Mouse (Mus musculus) testis, adult 2 months (tissue): Measurements from ENCODE around the gene Chd6. TPM values are rescaled to one million over a fixed set of nuclear protein-coding genes. Genes with fewer than 3 reads are reported as not detected.

ENCODE experiments used
- H3K27ac ChIP-seq: fragments of 200-500 bp; 2 replicates; pipeline ENCODE4 v1.5.1; 2012; ENCODE audit warnings: low read depth, low read length; ENCODE audit not compliant: control insufficient read depth, insufficient read depth
- H3K27me3 ChIP-seq: fragments of 200-500 bp; 2 replicates; pipeline ENCODE4 v1.6.1; 2012; ENCODE audit warnings: mild to moderate bottlenecking, low read length, moderate library complexity; ENCODE audit not compliant: control insufficient read depth, insufficient read depth
- H3K36me3 ChIP-seq: fragments of 200-500 bp; 2 replicates; pipeline ENCODE4 v1.6.1; 2012; ENCODE audit warnings: mild to moderate bottlenecking, low read length; ENCODE audit not compliant: control insufficient read depth, insufficient read depth
- H3K4me1 ChIP-seq: fragments of 200-500 bp; 2 replicates; pipeline ENCODE4 v1.6.1; 2012; ENCODE audit warnings: low read length; ENCODE audit not compliant: control insufficient read depth, insufficient read depth
- H3K4me3 ChIP-seq: fragments of 200-500 bp; 2 replicates; pipeline ENCODE4 v1.5.1; 2012; ENCODE audit warnings: low read depth, mild to moderate bottlenecking, low read length, moderate library complexity, mixed read lengths; ENCODE audit not compliant: control insufficient read depth
- CTCF ChIP-seq: fragments of 200-500 bp; IDR thresholded peaks from 2 replicates; pipeline ENCODE4 v1.5.1; 2012; ENCODE audit warnings: low read depth, mild to moderate bottlenecking, inconsistent platforms, low read length, moderate library complexity; ENCODE audit not compliant: control insufficient read depth, insufficient read depth, insufficient replicate concordance
- POLR2A ChIP-seq: fragments of 200-500 bp; IDR thresholded peaks from 2 replicates; pipeline ENCODE4 v1.6.1; 2012; ENCODE audit warnings: low read depth, mild to moderate bottlenecking, inconsistent platforms, low read length, moderate library complexity; ENCODE audit not compliant: control insufficient read depth
- polyA plus RNA-seq: library from polyadenylated mRNA; depleted of rRNA; stranded (reverse); fragments of >200 nt; gene quantifications from 2 replicates; pipeline ENCODE4 v1.2.3, GENCODE M21; 2012; rRNA removed

The Chd6 gene
- 3.3 TPM in 2 replicates for polyA plus RNA-seq

DNA sequence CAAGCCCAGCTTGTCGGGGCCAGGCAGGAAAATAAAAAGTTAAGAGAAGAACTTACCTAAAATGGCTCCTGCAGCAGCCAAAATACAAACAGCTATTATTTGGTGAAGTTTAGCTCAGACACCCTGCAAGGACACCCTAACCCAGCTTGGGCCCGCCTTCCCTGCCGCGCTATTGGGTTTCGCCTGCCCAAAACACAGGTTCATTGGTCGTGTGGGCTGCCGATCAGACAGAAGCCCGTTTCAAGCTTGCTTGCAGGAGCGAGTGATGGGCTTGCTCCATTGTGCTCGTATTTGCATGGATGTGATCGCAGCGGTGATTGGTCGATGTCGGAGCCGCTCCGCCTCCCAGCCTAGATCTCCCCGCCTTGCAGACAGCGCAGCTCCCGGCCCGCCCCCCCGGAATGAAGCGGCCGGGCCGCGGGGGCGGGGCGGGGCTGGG lies at the start of gene Chd6:
Gene Chd6 (minus strand): TSS at position 143 of the 439 bp plus-strand sequence.
- Histone ChIP-seq H3K27me3 (no peaks in the 10 kb centered on the region), H3K4me3 (peak within 1 kb of the TSS; percentile 85)
- no peak for TF ChIP-seq CTCF
- peak; percentile 32; the same call in 1 of the 2 replicates for TF ChIP-seq POLR2A

DNA sequence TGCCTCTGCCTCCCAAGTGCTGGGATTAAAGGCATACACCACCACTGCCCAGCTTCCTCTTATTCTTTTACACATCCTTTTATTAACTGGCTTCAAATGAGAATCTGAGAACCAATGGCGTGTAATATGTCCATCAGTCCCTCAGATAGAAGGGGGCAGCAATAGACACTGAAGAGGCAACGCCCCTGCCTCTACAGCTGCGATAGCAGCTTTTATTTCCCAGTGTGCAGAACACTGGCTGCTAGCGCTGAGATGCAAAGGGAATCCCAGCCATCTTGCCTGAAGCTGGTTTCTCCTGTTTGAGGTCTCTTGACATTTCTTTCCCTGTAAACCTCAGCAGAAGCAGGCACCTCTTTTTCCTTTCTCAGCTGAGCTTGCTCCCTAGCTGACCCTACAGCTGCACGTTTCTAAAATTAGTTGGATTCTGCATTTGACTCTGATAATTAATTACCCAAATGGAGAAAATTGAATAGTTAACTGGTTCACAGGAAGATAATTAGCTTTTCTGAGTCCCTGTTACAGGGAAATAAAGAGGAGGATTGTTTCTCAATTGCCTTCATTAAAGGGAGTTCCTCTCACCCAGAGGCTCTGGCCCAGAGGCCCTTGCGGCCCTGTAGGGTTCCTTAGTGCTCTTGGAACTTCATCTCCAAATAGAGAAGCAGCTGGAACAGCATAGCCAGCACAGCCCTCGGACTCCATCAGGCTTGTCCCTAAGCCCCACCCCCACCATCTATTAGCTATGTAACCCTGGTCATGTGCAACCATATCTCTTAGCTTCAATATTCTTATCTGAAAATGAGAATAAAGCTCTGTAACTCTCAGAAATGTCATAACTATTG lies 41.3 kb upstream of the Chd6 start:
- H3K4me3 ChIP-seq = no peak overlapping the region
- H3K36me3 ChIP-seq = no peaks in the 10 kb centered on the region
- H3K27ac ChIP-seq = no peak overlapping the region
- TF ChIP-seq POLR2A = no peak
- no peak for TF ChIP-seq CTCF
- H3K27me3 ChIP-seq = no peaks in the 10 kb centered on the region
- H3K4me1 ChIP-seq = peaks cover 4% of the 10 kb centered on the region

More for the DNA sequence above, at the start of gene Chd6:
- Histone ChIP-seq H3K27ac (peak within 1 kb of the TSS; percentile 87), H3K4me1 (no peaks in the 10 kb centered on the region), H3K36me3 (no peaks in the 10 kb centered on the region)

DNA sequence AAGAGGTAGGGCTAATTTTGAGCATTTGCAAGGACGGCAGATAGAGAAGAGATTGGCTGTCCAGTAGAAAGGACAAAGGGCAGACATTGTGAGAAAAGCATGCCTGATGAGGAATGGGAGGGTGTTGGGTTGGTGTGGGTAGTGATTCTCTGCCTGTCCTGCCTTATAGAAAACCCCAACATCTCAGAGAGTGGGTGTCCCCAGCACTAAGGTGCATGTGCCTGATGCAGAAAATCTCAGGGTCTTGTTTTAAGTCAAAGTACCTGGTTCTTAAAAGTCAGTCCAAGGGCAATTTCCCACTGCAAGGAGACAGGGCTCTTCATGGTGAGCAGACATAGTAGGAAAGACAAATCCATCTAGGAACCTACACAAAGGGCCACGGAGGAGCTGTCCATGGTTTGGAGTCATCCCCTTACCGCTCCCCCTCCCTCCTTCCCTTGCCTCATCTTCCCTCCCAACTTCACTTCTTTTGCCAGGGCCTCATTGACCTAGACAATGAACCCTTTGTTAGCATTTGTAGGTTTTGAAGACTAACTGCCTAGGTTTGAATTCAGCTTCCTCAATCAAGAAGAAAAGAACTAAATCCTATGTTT lies 39.6 kb upstream of the Chd6 start:
- Histone ChIP-seq H3K27ac (no peak overlapping the region), H3K4me3 (no peak overlapping the region), H3K36me3 (no peaks in the 10 kb centered on the region), H3K27me3 (no peaks in the 10 kb centered on the region), H3K4me1 (no peaks in the 10 kb centered on the region)
- TF ChIP-seq CTCF (no peak), POLR2A (no peak)

DNA sequence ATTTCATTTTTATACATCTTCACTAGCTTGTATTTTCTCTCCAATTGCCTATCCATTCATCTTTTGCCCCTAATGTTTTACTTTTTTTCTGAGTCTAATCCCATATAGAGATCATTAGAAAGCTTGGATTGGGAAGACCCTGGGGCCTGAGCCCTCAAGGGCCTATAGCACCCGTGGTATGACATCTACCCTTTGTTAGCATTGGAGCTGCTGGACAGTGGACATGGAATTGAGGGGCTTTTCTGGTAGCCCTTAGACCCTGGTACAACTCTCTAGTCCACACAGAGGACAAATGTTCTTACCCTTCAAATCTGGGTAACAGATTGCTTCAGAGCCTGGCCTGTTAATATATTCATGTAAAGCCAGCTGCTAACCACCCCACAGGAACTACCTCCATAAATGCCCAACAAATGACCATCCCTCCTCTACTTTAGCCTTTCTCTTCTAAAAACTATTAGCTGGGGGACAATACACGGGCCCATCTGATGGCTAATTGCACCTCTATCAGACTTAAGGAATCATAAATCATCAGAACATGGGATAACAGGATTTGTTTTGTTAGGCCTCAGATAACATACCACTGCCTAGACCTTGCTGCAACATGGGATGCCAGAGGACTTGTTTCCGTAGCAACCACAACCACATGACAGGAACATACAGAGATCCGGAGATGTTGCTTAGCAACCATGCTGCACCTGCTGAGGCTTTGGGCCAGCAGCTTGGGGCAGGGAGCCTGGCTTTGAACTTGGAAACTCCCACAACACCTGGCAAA lies 39.0 kb upstream of the Chd6 start:
- H3K27ac ChIP-seq = no peak overlapping the region
- H3K4me1 ChIP-seq = no peaks in the 10 kb centered on the region
- no peak overlapping the region for H3K4me3 ChIP-seq
- TF ChIP-seq CTCF (no peak), POLR2A (no peak)
- no peaks in the 10 kb centered on the region for H3K27me3 ChIP-seq
- H3K36me3 ChIP-seq = no peaks in the 10 kb centered on the region

DNA sequence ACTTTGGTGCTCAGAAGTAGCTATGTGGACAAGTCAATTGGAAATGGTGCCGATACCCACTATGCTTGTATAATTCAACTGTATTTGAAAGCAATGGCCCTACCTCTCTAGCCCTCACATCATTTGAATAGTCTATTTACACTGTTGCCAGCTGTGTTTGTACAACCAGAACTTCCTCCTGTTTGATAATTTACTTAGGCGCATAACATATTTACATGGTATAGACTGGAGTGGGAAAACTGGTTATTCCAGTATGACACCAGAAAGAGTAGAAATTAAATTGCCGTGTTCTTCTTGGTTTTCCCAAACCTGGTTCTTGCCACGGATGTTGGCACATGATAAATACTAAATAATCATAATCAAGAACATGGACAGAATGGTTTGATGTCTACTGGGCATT lies 35.9 kb upstream of the Chd6 start:
- TF ChIP-seq CTCF (no peak), POLR2A (no peak)
- no peaks in the 10 kb centered on the region for H3K4me1 ChIP-seq
- H3K27ac ChIP-seq = no peak overlapping the region
- no peaks in the 10 kb centered on the region for H3K36me3 ChIP-seq
- no peak overlapping the region for H3K4me3 ChIP-seq
- H3K27me3 ChIP-seq = no peaks in the 10 kb centered on the region

DNA sequence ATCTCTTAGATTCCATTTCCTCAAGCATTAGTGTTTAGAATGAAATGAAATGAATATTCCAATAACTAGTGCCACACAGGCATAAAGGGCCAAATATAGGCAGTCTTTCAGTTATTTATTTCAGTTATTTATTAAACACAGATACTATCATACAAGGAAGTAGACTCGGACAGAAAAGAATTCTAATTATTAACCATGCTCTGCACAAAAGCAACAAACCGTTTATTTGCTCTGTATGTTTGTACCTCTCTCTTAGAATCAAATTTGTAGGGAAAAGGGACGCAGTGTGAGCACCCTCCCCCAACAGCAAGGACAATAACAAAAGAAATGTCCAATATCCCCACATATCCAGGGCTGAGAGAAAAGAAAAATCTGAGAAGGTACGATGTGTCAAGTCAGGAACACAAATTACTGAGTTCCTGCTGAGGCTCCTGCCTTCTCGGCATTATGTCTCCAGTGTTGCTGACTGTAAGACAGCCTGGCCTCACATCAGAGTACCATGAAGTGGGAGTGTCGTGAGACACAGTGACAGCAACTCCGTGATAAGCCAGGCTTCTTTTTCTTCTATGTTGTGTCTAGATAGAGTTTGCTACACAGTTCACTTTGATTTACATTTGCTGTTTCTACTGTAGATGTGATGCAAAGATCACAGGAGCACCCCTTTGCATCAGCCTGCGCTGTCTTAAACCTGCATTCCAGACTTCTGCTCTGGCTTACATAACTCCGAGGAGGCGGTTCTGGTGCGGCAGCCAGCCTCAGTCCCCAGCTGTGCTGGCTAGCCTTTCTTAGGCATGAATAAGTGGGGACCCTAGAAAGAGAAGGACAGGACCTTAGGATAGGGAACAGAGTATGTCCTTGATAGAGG lies 30.0 kb upstream of the Chd6 start:
- no peaks in the 10 kb centered on the region for H3K36me3 ChIP-seq
- no peaks in the 10 kb centered on the region for H3K4me1 ChIP-seq
- no peak overlapping the region for H3K27ac ChIP-seq
- no peak overlapping the region for H3K4me3 ChIP-seq
- no peaks in the 10 kb centered on the region for H3K27me3 ChIP-seq
- TF ChIP-seq CTCF (no peak), POLR2A (no peak)
